Mouse (Mus musculus) liver, embryonic 12.5 days (tissue): ENCODE results near the gene Atp6v1fnb. TPM values are rescaled to one million over a fixed set of nuclear protein-coding genes. Genes with fewer than 3 reads are reported as not detected.

Source experiments
- ATAC-seq: fragments of 200-750 bp; cut with Nextera tagmentation; 2 replicates; pipeline ENCODE4 v1.8.0; 2017; ENCODE audit warnings: moderate number of reproducible peaks, mild to moderate bottlenecking, moderate library complexity
- H3K27ac ChIP-seq: fragments of 300-500 bp; sonication (generic); 2 replicates; pipeline ENCODE4 v1.5.1; 2016; ENCODE audit warnings: mild to moderate bottlenecking
- H3K27me3 ChIP-seq: fragments of 300-500 bp; sonication (generic); replicated peaks from 2 replicates; pipeline ENCODE4 v1.6.1; 2016; ENCODE audit warnings: mild to moderate bottlenecking, moderate library complexity
- H3K36me3 ChIP-seq: fragments of 300-500 bp; sonication (generic); 2 replicates; pipeline ENCODE4 v1.6.1; 2016; ENCODE audit warnings: mild to moderate bottlenecking, moderate library complexity
- H3K4me1 ChIP-seq: fragments of 300-500 bp; sonication (generic); 2 replicates; pipeline ENCODE4 v1.6.1; 2016
- H3K4me2 ChIP-seq: fragments of 300-500 bp; sonication (generic); 2 replicates; pipeline ENCODE4 v1.6.1; 2016; ENCODE audit warnings: mild to moderate bottlenecking, moderate library complexity
- H3K4me3 ChIP-seq: fragments of 300-500 bp; sonication (generic); 2 replicates; pipeline ENCODE4 v1.5.1; 2016; ENCODE audit warnings: mild to moderate bottlenecking, moderate library complexity
- H3K9ac ChIP-seq: fragments of 300-500 bp; sonication (generic); 2 replicates; pipeline ENCODE4 v1.6.1; 2016; ENCODE audit warnings: mild to moderate bottlenecking, moderate library complexity
- H3K9me3 ChIP-seq: fragments of 300-500 bp; sonication (generic); replicated peaks from 2 replicates; pipeline ENCODE4 v1.6.1; 2016; ENCODE audit warnings: mild to moderate bottlenecking, moderate library complexity
- WGBS: fragments of 180-500 bp; shearing (Covaris S2); methylation state at CpG from one replicate; pipeline ENCODE4 v1.1.7; 2016; ENCODE audit not compliant: insufficient replicate concordance; 5-methylcytosine and 5-hydroxymethylcytosine counted together
- polyA plus RNA-seq: library from polyadenylated mRNA; unstranded; fragments of >200 nt; fragmentation: Nextera tagmentation; extraction: Ambion mirVana; gene quantifications from 2 replicates; pipeline ENCODE4 v1.2.1, GENCODE M21; 2016

Atp6v1fnb gene
- polyA plus RNA-seq, result not detected in 2 replicates

- WGBS, result 82% methylated on average over 4 of the region's 4 CpGs
- no peak within 1 kb of the TSS for H3K4me2 ChIP-seq
- H3K36me3 ChIP-seq, result peaks cover 25% of the 10 kb centered on the region
- peaks cover 27% of the 10 kb centered on the region for H3K4me1 ChIP-seq
- ATAC-seq, result no peak
- H3K4me3 ChIP-seq, result no peak within 1 kb of the TSS
- no peak within 1 kb of the TSS for H3K9ac ChIP-seq
- no peak within 1 kb of the TSS for H3K27ac ChIP-seq
- H3K9me3 ChIP-seq, result no peaks in the 10 kb centered on the region
- peaks cover 19% of the 10 kb centered on the region; the same call in 1 of the 2 replicates for H3K27me3 ChIP-seq
Observed at GRCm38 (mm10) chr6:29471137-29471536, at the start of gene Atp6v1fnb. Atp6v1fnb (plus strand) TSS chr6:29471437.

DNA sequence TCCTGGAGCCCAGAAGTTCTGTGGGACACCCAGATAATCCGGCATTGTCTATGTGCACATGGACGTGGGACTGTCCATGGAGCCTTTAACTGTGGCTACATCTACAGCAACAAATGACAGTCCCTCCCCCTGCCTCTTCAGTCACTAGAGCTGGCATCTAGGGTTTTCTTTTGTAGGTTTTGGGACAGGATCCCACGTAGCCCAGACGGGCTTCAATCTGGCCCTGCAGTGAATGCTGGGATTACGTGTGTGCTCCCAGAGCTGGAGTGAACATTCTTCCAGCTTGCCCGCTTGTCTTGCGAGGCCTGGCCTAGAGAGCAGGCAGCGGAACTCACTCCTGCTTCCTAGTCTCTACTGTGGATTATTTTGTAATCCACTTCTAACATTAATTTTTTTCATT, 46.1 kb upstream of the Atp6v1fnb start:
- H3K36me3 ChIP-seq, result no peaks in the 10 kb centered on the region
- no peak overlapping the region for H3K27ac ChIP-seq
- H3K4me1 ChIP-seq, result no peaks in the 10 kb centered on the region
- no peak for ATAC-seq
- 70% methylated on average over 8 of the region's 8 CpGs for WGBS
- H3K9ac ChIP-seq, result no peak overlapping the region
- peaks cover 24% of the 10 kb centered on the region; the same call in 1 of the 2 replicates for H3K27me3 ChIP-seq
- H3K9me3 ChIP-seq, result no peaks in the 10 kb centered on the region
- no peak overlapping the region for H3K4me2 ChIP-seq
- H3K4me3 ChIP-seq, result no peak overlapping the region

DNA sequence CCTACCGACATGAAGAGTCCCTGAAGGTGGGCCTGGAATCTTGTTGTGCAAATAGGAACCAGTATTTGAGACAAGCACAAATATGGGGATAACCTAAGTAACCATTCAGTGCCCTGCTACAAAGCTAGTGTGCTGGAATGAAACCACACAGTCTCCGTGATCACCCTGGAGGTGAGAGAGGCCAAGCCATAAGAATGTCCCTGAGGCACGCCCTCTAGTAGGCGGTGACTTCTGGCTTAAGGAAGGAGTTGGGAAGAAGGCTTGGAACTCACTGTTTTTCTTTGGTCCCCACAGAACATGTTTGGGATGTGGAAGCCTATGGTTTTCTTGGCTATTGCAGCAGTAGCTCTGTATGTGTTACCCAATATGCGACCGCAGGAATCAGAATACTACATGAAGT, 44.9 kb upstream of the Atp6v1fnb start:
- Histone ChIP-seq H3K4me2 (no peak overlapping the region), H3K9ac (no peak overlapping the region), H3K27me3 (peaks cover 35% of the 10 kb centered on the region), H3K9me3 (no peaks in the 10 kb centered on the region), H3K4me1 (no peaks in the 10 kb centered on the region), H3K4me3 (no peak overlapping the region), H3K27ac (no peak overlapping the region), H3K36me3 (no peaks in the 10 kb centered on the region)
- 69% methylated on average over 6 of the region's 6 CpGs for WGBS
- no peak for ATAC-seq

- no peak for ATAC-seq
- H3K27me3 ChIP-seq, result peaks cover 46% of the 10 kb centered on the region
- H3K4me1 ChIP-seq, result no peaks in the 10 kb centered on the region
- WGBS, result 47% methylated on average over 4 of the region's 4 CpGs
- no peaks in the 10 kb centered on the region for H3K36me3 ChIP-seq
- H3K4me3 ChIP-seq, result no peak overlapping the region
- H3K27ac ChIP-seq, result no peak overlapping the region
- H3K4me2 ChIP-seq, result no peak overlapping the region
- no peak overlapping the region for H3K9ac ChIP-seq
- H3K9me3 ChIP-seq, result no peaks in the 10 kb centered on the region
Observed at GRCm38 (mm10) chr6:29428171-29428570, 43.1 kb upstream of the Atp6v1fnb start.

GRCm38 (mm10) chr6:29430681-29431420, 40.4 kb upstream of the Atp6v1fnb start:
- H3K4me3 ChIP-seq, result no peak overlapping the region
- no peak for ATAC-seq
- H3K36me3 ChIP-seq, result no peaks in the 10 kb centered on the region
- peaks cover 64% of the 10 kb centered on the region for H3K27me3 ChIP-seq
- H3K9me3 ChIP-seq, result no peaks in the 10 kb centered on the region
- H3K9ac ChIP-seq, result no peak overlapping the region
- no peak overlapping the region for H3K27ac ChIP-seq
- 44% methylated on average over 15 of the region's 15 CpGs for WGBS
- H3K4me1 ChIP-seq, result peaks cover 19% of the 10 kb centered on the region
- H3K4me2 ChIP-seq, result no peak overlapping the region

DNA sequence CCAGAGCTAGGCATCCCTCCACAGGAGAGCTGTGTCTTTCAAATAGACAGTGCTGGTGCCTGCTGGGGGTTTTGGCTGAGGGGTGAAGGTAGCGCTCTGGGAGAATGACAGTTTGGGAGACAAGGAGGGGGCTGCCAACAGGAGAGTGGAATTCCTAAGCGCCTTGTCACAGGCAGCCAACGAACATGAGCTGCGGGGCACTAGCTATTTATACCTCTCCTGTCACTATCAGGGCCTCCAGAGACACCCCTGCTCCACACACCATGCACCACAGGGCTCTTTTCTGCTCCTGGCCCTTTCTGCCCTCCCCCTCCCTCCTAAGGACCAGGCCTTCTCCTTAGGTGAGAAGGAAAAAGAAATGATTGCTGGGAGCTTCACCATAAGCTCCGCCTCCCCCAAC, 39.8 kb upstream of the Atp6v1fnb start:
- no peaks in the 10 kb centered on the region for H3K36me3 ChIP-seq
- no peak overlapping the region for H3K4me2 ChIP-seq
- peaks cover 71% of the 10 kb centered on the region for H3K27me3 ChIP-seq
- H3K27ac ChIP-seq, result no peak overlapping the region
- peaks cover 21% of the 10 kb centered on the region for H3K4me1 ChIP-seq
- no peaks in the 10 kb centered on the region for H3K9me3 ChIP-seq
- no peak for ATAC-seq
- no peak overlapping the region for H3K4me3 ChIP-seq
- H3K9ac ChIP-seq, result no peak overlapping the region
- 37% methylated on average over 5 of the region's 5 CpGs for WGBS

- Histone ChIP-seq H3K27ac (no peak overlapping the region), H3K36me3 (no peaks in the 10 kb centered on the region), H3K4me1 (peaks cover 21% of the 10 kb centered on the region), H3K9ac (no peak overlapping the region), H3K27me3 (peaks cover 74% of the 10 kb centered on the region), H3K4me2 (no peak overlapping the region), H3K9me3 (no peaks in the 10 kb centered on the region), H3K4me3 (no peak overlapping the region)
- ATAC-seq, result no peak
- WGBS, result 36% methylated on average over 3 of the region's 3 CpGs
Observed at GRCm38 (mm10) chr6:29432156-29432555, 39.1 kb upstream of the Atp6v1fnb start.

DNA sequence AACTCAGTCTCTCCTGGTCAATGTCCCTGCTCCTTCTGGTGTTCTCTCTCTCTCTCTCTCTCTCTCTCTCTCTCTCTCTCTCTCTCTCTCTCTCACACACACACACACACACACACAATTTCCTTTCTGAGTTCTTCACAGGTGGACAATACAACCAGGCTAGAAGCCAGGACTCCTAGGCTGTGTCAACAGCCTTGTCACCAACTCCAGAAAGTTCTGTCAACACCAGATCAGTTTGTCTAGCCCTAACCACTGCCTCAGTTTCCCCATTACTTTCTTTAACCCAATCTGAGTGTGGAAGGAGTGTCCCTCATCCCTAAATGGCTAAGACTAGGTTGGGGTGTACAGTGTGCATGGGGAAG, 38.6 kb upstream of the Atp6v1fnb start:
- Histone ChIP-seq H3K27me3 (peaks cover 73% of the 10 kb centered on the region), H3K9ac (no peak overlapping the region), H3K4me3 (peak overlapping the region; percentile 42), H3K27ac (no peak overlapping the region), H3K4me2 (peak overlapping the region; percentile 64), H3K36me3 (no peaks in the 10 kb centered on the region), H3K9me3 (no peaks in the 10 kb centered on the region), H3K4me1 (peaks cover 21% of the 10 kb centered on the region)
- no peak for ATAC-seq

GRCm38 (mm10) chr6:29433038-29433803, 38.0 kb upstream of the Atp6v1fnb start, which contains the start of gene Flnc:
Flnc (plus strand) TSS chr6:29433256.
- H3K36me3 ChIP-seq, result no peaks in the 10 kb centered on the region
- H3K9ac ChIP-seq, result peak within 1 kb of the TSS; percentile 29
- under 1% methylated on average over 75 of the region's 77 CpGs for WGBS
- H3K4me2 ChIP-seq, result peak within 1 kb of the TSS; percentile 64
- H3K4me1 ChIP-seq, result peaks cover 21% of the 10 kb centered on the region
- no peak within 1 kb of the TSS for H3K27ac ChIP-seq
- H3K27me3 ChIP-seq, result peaks cover 78% of the 10 kb centered on the region
- peak within 1 kb of the TSS; percentile 42 for H3K4me3 ChIP-seq
- no peaks in the 10 kb centered on the region for H3K9me3 ChIP-seq
- ATAC-seq, result no peak

DNA sequence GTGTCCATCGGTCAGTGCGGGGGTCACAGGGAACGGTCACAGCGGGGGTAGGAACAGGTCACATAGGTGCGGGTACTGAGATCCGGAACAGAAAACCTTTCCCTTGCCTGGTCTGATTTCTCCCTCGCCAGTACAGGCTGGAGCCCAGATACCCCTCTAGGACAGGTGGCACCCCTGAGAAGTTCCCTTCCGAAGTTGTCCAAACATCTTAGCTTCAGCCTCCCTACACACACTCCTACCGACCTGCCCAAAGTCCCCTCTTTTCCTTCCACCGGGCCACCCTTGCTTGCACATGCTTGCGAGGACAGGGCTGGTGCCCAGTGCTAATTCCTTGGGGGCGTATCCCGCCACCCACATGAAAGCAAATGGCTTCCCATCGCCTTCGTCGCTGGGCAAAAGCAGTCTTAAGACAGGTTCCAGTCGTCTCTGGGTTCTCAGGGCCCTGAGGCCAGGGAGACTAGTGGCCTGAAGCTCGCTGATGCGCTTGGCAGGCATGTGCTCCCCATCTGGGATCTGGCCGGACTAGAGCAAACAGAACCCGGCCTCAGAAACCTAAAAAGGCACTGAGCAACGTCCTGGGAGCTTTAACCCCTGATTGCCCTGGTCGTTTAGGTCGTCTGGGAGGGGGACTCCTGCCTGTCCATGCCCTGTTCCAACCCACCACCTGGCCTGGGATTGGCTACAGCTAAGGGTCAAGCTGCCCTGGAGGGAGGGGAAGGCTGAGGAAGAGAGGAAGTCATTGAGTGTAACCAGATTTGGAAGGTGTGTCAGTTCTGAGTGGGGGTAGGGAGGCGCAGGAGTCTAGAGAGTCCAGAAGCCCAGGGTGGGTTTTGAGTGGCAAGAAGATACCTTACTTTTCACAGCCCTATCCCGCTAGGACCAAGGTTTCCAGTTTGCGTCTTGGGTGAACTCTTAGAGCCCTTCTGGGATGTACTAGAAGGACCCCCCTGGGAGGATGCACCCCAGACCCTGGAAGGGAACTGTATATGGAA, 37.1 kb upstream of the Atp6v1fnb start:
- Histone ChIP-seq H3K27me3 (peaks cover 84% of the 10 kb centered on the region), H3K4me2 (peak overlapping the region; percentile 64), H3K9ac (no peak overlapping the region), H3K4me3 (peak overlapping the region; percentile 42), H3K9me3 (no peaks in the 10 kb centered on the region), H3K4me1 (peaks cover 21% of the 10 kb centered on the region), H3K27ac (peak overlapping the region; percentile 41; the same call in 1 of the 2 replicates), H3K36me3 (no peaks in the 10 kb centered on the region)
- ATAC-seq, result no peak
- WGBS, result 4% methylated on average over 27 of the region's 27 CpGs

- H3K36me3 ChIP-seq, result no peaks in the 10 kb centered on the region
- WGBS, result 3% methylated on average over 11 of the region's 13 CpGs
- peaks cover 91% of the 10 kb centered on the region for H3K27me3 ChIP-seq
- H3K4me2 ChIP-seq, result peak overlapping the region; percentile 64
- H3K4me3 ChIP-seq, result peak overlapping the region; percentile 42
- H3K4me1 ChIP-seq, result peaks cover 21% of the 10 kb centered on the region
- peak overlapping the region; percentile 41; the same call in 1 of the 2 replicates for H3K27ac ChIP-seq
- peak; percentile 19; the same call in 1 of the 2 replicates for ATAC-seq
- no peak overlapping the region for H3K9ac ChIP-seq
- no peaks in the 10 kb centered on the region for H3K9me3 ChIP-seq
Observed at GRCm38 (mm10) chr6:29434911-29435691, 36.1 kb upstream of the Atp6v1fnb start.
